Mouse (Mus musculus): ENCODE results near the gene H1foo.

Gene H1foo

DNA sequence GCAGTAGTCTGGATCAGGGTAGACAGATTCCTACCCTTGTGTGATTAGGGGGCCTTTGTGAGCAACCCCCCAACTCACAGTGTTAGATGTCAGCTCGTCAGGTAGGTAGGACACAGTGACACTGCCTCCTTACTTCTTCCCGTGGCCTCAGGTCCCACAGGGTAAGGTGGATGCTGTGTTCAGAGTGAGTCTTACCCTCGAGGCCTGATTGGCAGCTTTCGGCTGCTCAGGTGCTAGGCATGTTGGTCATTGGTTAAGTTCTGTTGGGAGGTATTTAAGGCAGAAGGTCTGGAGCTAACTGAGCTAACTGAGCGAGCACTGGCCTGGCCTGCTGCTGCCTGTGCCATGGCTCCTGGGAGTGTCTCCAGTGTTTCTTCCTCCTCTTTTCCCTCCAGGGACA lies at the start of gene H1foo:
TSS of gene H1foo (plus strand) at position 301 of the 400 bp plus-strand sequence.
- DNase-seq (ENCODE audit: low spot score), result no peak

DNA sequence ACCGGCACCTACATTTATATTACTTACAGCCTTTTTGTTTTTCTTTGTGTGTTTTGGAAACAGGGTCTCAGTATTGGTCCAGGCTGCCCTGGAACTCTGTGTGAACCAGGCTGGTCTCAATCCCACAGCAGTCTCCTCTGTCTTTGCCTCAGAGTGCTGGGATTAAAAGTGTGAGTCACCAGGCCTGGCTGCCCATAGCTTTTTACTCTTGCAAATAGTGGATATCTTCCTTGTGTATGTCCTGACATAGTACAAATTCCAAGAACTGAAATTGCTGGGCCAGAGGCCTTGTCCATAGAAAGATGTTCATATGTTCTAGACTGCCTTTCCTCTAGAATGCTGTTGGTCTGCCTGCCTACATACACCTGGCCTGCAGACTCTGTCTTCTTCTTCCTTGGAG lies 48.4 kb upstream of the H1foo start:
- DNase-seq (ENCODE audit: low spot score), result no peak

DNA sequence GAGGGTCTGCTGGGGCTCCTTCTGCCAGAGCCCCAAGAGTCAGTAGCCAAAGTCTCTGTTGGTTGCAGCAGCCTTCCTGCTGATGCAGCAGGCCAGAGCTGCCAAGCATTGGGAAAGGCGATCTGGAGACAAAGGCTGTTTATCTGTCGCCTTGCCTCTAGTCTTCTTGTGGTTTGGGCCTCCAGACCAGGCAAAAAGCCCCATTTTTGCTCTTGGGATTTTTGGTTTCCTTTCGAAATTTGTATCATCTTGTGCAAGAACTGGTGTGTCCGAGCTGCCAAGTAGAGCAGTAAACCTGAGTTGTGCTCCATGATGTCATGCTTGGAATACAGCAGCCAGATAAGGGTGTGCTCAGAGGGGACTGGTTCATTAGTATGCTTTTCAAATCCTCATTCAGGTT lies 47.6 kb upstream of the H1foo start:
- DNase-seq (ENCODE audit: low spot score), result no peak

DNA sequence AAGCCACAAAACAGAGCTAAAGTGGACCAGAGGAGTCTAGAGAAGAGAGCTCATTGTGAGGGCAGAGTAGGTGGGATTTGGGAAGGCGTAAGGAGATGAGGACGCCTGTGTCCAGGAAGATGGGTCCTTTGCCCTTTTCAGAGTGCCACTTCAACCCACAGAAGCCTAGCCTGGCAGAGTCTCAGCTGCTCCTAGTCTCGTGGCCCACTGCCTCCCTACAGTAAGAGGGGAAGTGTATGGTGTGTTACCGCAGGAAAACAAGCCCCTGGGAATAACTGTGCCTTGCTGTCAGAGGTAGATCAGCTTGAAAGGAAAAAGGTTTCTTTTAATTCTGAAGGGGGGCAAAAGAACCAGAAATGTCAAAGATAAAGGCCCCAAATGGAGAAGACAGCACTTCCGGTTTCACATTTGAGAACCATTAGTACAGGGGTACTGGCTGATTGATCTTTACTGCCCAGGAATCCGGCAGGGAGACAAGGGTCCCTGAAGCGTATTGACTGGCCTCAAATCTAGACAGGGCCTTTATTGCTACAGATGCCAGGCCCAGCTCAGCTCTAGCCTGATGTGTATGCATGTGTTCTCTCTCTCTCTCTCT lies 46.7 kb upstream of the H1foo start:
- no peak for DNase-seq (ENCODE audit: low spot score)

DNA sequence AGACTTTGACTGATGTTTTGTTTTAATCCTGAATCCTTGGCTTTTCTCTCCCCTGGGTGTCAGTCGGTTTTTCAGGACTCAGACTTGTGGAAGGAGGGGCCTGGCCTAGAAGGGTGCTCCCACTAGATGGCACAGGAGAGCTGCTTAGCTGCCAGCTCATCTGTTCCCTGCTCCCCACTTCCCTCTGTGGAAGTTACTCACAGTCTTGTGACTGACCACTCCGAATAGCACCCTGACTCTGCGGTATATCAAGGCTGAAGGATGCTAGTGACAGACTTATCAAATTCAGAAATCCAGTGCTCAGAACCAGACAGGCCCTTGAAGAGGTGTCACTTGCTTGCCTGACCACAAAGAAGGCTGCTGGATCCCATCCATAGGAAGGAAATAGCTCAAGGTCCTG lies 43.7 kb upstream of the H1foo start:
- peak; percentile 80 for DNase-seq (ENCODE audit: low spot score)

DNA sequence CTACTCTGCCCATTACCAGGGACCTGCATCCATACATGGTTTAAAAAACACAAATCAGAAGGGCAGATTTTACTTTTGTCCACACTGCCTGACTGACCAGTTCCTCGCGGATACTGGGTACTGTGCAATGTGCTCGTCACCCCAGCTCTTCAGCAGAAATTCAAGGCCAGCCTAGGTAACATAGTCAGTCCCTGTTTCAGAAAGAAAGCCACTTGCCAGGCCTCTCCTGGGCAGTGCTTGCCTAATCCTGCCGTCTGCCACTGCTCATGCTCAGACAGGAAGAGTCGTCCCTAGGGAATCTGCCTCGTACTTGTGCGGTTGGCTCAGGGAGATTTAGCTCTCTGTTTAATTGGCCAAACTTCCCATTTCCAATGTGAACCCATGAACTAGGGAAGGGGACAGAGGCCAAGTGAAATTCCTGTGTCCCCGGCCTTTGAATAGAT lies 43.2 kb upstream of the H1foo start:
- DNase-seq (ENCODE audit: low spot score), result no peak

DNA sequence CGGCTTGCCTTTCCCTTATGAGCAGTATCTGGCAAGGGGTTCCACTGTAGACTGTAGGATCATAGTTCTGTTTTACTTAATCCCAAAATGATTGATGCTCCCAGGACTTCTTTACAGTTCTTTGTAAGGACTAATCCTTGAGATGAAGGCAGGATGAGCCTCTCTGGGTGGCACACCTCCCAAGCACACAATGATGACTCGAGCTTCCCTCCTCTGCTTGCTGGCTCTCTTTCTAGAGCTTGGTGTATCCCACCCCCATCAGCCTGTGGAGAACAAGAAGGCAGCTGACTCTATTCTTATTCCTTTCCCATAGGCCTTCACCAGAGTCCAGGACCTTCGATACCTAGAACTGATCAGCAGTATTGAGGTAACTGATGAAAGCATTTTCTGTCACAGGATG lies 42.2 kb upstream of the H1foo start:
- no peak for DNase-seq (ENCODE audit: low spot score)

DNA sequence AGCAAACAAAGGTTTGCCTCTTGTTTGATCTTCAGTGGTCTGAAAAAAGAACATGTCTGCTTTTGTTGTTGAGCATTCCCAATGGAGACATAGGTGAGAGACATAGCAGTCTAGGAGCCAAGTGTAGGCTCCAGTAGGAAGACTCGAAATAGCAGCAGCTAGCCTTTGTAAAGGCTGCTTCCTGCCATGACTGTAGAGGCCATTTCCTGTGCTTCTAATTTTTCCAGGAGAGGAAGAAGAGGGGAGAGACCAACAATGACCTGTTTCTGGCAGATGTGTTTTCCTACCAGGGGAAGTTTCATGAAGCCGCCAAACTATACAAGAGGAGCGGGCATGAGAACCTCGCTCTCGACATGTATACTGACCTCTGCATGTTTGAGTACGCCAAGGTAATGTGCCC lies 39.2 kb upstream of the H1foo start:
- no peak for DNase-seq (ENCODE audit: low spot score)

DNA sequence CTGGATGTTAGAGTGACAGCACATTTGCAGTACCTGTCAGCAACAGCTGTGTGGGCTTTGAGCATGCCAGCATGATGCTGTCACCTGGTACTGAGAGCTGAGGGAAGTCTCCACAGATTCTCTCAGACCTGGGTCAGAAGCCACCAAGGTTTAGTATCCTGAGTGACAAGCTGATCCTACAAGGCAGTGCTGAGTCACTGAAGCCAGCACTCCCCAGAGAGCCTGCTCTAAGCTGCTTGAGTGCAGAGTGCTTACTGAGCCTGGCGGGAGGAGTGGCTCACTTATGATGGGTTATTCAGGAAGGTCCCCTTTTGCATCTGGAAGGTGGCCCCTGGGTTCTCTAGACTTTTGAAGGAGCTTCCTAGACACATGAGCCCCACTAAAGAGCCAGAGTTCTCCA lies 38.3 kb upstream of the H1foo start:
- DNase-seq (ENCODE audit: low spot score), result no peak

DNA sequence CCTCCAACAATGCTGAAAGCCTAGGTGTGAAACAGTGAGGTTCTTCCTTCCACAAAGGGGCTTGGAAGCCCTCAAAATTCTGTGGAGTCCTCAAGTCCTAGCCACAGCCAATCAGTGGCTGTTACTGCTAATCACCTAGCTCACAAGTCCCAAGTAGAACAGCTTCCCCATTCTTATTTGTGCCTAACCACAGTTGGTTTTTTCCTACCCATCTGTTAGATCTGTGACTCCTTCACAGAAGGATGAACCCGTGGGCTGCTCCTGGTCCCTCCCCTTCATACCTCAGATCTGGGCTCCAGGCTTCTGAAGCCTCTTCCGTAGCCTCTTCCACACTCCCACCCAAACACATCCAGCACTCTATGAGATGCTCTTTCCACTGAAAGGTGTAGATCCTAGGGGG lies 37.9 kb upstream of the H1foo start:
- no peak for DNase-seq (ENCODE audit: low spot score)

DNA sequence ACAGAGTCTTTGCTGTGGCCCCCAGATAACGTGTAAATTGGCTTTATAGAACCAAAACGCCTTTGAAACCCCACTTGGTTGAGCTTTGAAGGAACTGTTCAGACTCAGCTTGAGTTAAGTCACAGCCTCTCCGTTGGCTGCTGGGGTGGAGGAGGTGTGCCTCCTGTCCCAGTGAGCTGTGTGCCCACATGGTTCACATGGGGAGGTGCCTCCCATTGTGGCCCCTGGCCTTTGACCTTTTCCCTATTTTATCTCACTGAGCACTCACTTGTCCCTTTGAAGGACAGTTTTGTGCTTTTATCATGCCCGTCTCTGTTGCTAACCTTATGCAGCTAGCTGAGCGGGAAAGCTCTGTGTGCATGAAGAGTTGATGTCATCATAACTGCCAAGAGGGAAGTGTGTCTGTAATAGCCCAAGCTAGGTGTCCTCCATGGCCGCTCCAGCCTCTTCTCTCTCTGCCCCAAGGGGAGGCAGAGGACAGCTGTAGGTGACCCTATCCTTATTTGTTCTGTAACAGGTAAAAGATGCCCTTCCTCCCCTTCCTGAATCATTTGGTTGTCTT lies 36.2 kb upstream of the H1foo start:
- DNase-seq (ENCODE audit: low spot score), result peak; percentile 39

DNA sequence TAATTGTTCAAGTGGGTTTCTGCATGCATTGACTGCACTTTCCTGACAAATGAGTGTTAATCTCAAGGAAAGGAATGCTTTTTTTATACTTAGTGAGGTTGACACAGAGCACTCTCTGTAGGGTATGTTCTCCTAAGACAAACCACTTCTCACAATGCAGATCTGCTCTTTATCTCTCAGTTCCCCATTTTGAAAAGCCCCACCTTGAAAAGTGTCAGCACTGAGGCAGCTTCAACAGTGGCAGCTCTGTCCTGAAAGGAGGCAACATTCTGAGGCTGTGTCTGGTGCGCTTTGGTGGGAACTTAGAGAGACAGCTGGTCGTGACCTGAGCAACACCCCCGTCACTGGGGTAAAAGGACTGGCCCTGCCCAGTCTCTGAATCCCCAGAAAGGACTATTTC lies 35.7 kb upstream of the H1foo start:
- DNase-seq (ENCODE audit: low spot score), result no peak

DNA sequence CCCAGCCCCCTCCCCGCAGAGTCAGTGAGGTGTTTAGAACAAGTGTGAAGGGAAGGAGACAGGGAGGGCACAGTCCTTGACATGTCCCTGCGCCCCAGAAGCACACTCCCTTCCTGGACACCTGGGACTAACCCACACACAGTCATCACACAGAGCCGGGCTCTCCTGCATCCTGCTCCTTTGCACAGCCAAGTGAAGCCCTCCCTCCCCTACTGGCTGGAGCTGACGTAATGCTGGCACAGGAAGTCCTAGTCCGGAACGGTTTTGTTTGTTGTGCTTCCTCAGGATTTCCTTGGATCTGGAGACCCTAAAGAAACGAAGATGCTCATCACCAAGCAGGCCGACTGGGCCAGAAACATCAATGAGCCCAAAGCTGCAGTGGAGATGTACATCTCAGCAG lies 34.8 kb upstream of the H1foo start:
- peak; percentile 40 for DNase-seq (ENCODE audit: low spot score)

DNA sequence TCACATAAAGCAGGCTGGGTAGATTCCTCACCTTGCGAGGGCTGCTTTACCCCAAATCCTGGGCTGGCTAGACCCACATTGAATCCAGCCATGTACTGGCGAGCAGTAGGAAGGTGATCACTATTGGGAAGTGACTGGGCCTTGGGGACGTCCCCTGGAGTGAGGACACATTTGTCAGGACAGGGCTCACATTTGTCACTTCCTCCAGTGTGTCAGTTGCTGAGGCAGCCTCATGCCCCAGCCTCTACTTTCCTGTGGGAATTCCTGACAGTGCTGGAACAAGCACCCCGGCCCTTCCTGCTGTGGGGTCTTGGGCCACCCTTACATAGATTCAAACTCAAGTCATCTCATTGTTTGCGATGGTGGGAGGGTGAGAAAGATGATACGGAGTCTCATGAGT lies 33.0 kb upstream of the H1foo start:
- DNase-seq (ENCODE audit: low spot score), result no peak

DNA sequence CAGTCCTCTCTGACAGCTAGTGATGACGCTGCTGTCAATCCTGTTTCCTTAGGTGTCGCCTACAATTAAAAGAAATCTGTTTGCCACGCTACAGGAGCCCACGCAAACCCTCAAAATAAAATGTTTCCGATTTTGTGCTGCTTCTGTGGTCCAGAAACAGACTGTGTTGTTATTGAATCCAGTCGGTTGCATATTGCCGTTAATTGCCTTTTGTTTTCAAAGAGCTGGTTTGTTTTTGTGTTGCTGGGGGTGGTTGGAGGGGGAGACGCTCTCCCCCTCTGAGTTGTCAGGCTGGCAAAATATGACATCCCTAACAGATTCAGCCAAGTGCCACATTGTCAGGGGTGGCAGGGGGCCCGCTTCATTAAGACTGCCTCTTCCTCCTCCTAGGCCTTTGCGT lies 31.3 kb upstream of the H1foo start:
- no peak for DNase-seq (ENCODE audit: low spot score)

DNA sequence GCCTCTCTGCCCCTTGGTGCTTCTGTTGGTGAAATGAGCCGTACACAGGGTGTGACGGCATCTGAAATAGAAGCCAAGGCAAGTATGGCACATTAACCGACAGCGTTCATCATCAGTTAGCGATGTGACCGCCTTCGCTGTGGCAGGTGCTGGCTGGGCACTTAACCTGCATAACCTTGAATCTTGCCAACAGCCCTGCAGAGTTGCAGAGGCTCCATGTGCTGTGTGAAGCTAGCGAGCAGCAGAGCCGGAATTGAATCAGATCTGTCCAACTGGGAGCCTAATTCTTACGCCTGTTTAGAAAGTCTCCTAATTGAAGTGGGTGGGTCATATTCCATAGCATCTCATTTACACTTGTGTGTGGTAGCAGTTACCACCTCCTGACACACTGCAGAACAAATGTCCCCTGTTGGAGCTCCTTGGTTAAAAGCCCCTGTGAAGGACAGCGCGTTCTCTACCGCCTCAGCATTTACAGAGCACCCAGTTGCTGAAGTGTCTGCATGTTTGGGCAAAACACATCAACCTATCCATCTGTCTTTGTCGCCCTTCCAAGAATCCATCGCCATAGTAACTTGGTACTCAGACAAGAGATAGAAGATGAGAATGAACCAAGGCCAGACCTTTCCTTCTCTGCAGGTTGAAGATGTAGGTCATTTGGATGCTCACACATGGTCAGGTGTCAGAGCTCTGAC lies 30.1 kb upstream of the H1foo start:
- no peak for DNase-seq (ENCODE audit: low spot score)

DNA sequence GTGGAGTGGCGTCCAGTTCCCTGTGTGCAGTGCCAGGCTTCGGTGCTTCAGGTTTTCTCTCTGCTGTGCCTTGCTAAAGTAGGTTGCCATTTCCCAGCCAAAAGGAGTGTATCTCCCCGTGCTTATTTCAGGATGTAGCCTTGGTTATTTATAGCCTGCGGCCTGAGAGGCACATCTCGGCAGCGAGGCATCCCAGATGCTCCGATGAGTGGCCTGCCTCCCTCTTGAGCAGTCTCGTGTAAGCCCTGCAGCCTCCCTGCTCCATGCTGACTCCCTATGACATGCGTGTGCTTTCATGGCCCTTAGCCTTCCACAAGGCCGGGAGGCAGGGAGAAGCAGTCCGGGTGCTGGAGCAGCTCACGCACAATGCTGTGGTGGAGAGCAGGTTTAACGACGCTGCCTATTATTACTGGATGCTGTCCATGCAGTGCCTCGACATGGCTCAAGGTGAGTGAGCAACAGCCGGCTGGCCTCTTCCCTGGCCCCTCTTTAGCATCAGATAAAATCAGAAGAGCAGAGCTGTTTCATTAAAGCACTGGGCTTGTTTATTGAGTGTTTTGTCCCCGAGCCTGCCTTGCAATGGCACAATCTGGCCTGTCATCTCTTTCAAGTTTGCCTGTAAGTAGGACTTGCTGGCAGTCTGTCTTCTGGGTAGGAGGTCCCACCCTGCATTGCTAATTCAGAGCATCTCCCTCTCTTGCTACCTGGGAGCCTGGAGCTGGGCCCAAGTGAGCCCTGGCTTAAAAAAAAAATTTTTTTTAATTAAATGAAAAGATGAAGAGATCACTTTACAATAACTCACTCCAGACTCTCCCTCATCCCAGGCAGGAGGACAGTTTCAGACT lies 28.9 kb upstream of the H1foo start:
- no peak for DNase-seq (ENCODE audit: low spot score)

DNA sequence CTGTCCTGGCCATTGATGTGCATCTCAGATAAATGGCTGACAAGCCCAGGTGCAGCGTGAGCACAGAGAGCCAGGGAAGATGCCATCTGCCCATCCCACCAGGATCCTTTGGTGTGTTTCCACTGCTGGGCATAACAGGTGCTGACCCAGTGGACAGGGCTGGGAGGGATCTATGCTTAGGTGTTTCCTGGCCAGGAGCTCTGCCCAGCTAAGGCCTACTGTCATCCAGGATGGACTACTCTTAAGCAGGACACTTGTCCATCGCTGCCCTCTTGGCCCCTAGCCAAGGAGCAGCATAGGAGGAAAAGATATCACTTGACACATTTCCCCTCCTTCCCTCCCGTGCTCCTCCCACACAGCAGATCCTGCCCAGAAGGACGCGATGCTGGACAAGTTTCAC lies 28.1 kb upstream of the H1foo start:
- no peak for DNase-seq (ENCODE audit: low spot score)

DNA sequence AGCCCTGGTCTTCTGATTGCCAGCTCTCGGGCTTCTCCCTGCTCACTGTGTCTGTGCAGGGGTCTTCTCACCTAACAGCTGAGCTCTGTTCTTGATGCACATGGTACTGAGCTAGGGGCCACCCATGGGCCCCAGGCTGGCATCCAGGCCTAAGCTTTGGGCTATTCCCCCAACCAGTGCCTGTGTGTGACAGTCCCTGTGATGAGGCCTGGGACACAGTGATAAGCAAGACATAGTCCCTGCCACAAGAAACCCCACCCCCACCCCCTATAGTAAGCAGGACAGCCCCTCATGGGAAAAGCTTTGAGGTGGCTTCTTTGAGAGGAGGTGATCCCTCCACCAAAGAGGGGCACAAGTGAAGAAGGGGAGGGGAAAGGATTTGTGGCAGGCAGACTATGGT lies 26.1 kb upstream of the H1foo start:
- DNase-seq (ENCODE audit: low spot score), result no peak

DNA sequence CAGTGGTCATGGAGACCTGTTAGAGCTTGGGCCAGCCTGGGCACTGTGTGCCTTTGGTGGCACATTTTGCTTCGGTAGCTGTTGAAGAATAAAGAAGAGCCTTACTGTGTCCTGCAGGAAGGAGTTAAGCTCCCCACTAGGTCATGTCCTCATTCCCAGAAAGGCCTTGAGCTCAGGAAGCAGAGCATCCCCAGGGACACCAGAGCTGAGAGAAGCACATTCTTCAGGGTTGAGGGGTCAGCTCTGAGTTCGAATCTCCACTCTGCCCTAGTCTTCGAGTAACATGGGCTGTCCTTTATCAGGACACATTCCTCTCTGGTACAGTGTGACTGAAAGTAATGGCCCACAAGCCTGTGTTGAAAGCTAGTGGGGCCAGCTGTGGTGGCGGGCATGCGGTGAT lies 24.9 kb upstream of the H1foo start:
- DNase-seq (ENCODE audit: low spot score), result no peak

DNA sequence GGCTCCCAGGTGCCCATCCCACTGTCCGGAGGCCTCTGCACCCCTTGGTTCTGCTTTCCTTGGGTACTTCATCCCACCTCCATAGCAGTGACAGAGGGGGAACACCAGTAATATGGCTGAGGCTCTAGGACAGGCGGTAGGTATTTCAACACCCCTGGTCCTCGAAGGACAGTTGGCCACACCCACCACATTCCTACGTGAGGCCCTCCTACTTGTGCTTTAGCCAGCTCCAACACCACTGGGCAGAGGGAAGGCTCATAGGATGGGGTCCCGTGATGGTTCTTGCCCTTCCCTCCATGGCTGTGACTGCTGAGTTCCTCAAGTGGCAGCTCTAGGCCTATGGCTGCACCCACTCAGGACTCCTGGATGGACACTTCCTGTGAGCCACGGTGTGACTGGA lies 19.9 kb upstream of the H1foo start:
- DNase-seq (ENCODE audit: low spot score), result peak; percentile 54

DNA sequence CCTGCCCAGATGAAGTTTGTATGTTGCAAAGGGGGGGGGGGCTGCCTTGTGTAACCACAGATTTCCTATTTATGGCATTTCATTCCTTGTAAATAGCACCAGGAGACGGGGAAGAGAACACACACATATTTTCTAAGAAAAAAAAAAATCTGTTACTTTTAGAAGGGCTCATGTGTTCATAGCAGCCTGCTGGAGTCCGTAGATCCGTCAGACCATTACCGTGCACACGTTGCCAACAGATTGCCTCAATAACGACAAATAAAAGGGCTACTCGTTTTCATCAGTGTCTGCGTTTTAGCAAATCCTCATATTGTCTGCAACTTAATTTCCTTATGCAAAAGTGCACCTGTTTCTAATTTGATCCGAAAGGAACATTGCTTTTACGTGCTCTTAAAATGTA lies 18.3 kb upstream of the H1foo start:
- no peak for DNase-seq (ENCODE audit: low spot score)

All from embryo, embryonic 10 days (tissue).